Mouse (Mus musculus): ENCODE data around the gene Psg21. TPM values are rescaled to one million over a fixed set of nuclear protein-coding genes. Genes with fewer than 3 reads are reported as not detected.

The Psg21 gene
- not detected in 2 replicates for polyA plus RNA-seq (2015; fragmentation: Nextera tagmentation; extraction: Ambion mirVana)

DNA sequence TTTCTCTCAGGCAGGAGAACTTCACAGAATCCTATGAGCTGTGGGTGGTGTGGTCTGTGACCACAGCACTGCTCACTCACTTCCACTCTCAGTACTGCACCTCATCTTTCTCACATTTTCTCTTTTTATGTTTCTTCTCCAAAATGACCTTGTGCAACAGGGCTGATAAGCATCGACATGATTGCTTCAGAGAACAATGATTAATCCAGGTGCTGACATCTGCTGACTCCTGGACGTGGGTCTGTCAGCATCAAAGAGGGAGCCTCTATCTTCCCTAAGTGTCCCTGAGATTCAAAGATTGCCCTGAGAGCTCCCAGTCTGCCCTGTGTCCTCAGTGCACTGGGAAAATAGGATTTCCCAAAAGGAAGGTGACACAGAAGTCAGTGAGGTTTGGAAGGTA is at the start of gene Psg21:
Gene Psg21, minus strand, starts transcription at position 101 of the 400 bp plus-strand sequence.

DNA sequence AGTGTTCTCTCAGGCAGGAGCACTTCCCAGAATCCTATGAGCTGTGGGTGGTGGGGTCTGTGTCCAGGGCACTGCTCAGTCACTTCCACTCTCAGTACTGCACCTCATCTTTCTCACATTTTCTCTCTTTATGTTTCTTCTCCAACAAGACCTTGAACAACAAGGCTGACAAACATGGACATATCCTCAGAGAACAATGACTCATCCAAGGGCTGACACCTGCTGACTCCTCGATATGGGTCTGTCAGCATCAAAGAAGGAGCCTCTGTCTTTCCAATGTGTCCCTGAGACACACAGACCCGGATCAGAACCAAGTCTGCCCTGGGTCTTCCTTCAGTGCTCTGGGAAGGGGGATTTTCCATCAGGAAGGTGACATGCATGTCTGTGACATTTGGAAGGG is 29.6 kb upstream of the Psg21 start, which contains the start of gene Psg20:
Gene Psg20, minus strand, starts transcription at position 101 of the 400 bp plus-strand sequence.

DNA sequence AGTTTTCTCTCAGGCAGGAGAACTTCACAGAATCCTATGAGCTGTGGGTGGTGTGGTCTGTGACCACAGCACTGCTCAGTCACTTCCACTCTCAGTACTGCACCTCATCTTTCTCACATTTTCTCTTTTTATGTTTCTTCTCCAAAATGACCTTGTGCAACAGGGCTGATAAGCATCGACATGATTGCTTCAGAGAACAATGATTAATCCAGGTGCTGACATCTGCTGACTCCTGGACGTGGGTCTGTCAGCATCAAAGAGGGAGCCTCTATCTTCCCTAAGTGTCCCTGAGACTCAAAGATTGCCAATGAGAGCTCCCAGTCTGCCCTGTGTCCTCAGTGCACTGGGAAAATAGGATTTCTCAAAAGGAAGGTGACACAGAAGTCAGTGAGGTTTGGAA is 40.1 kb downstream of the Psg21 start, which contains the start of gene Psg23:
Gene Psg23, minus strand, starts transcription at position 101 of the 400 bp plus-strand sequence.

Other genes starting within 250 kb of the Psg21 start
- not detected in 2 replicates for gene Psg28, start 224.7 kb downstream of the Psg21 start, polyA plus RNA-seq (2015; fragmentation: Nextera tagmentation; extraction: Ambion mirVana)
- not detected in 2 replicates for gene Psg26, start 172.5 kb downstream of the Psg21 start, polyA plus RNA-seq (2015; fragmentation: Nextera tagmentation; extraction: Ambion mirVana)
- gene Psg25, start 124.5 kb downstream of the Psg21 start, polyA plus RNA-seq (2015; fragmentation: Nextera tagmentation; extraction: Ambion mirVana), result not detected in 2 replicates
- gene Psg27, start 89.4 kb downstream of the Psg21 start, polyA plus RNA-seq (2015; fragmentation: Nextera tagmentation; extraction: Ambion mirVana), result not detected in 2 replicates
- not detected in 2 replicates for gene Psg23, start 40.2 kb downstream of the Psg21 start, polyA plus RNA-seq (2015; fragmentation: Nextera tagmentation; extraction: Ambion mirVana)
- not detected in 2 replicates for gene Psg20, start 29.5 kb upstream of the Psg21 start, polyA plus RNA-seq (2015; fragmentation: Nextera tagmentation; extraction: Ambion mirVana)
- gene Psg22, start 61.4 kb upstream of the Psg21 start, polyA plus RNA-seq (2015; fragmentation: Nextera tagmentation; extraction: Ambion mirVana), result 0.10 TPM in 1 of 2 replicates, not detected in the other
- not detected in 2 replicates for gene Psg19, start 141.8 kb upstream of the Psg21 start, polyA plus RNA-seq (2015; fragmentation: Nextera tagmentation; extraction: Ambion mirVana)
- 0.08 and 0.12 TPM in 2 replicates for gene Psg17, start 164.9 kb upstream of the Psg21 start, polyA plus RNA-seq (2015; fragmentation: Nextera tagmentation; extraction: Ambion mirVana)
- gene Mill2, start 183.2 kb upstream of the Psg21 start, polyA plus RNA-seq (2015; fragmentation: Nextera tagmentation; extraction: Ambion mirVana), result 4.0 and 7.8 TPM in 2 replicates
- 7.2 and 13.5 TPM in 2 replicates for gene Pglyrp1, start 214.6 kb upstream of the Psg21 start, polyA plus RNA-seq (2015; fragmentation: Nextera tagmentation; extraction: Ambion mirVana)

Data from adrenal gland, postnatal 0 days (tissue).